Mouse (Mus musculus) liver, embryonic 11.5 days (tissue): Measurements from ENCODE around the gene Sema4f. TPM values are rescaled to one million over a fixed set of nuclear protein-coding genes. Genes with fewer than 3 reads are reported as not detected.

Source experiments
- ATAC-seq: fragments of 200-750 bp; cut with Nextera tagmentation; replicated peaks from 2 replicates; pipeline ENCODE4 v1.8.0; 2017; ENCODE audit warnings: moderate number of reproducible peaks, mild to moderate bottlenecking, moderate TSS enrichment, moderate library complexity; ENCODE audit not compliant: low FRiP score
- DNase-seq: peaks from one replicate; pipeline ENCODE4 v3.0.0-alpha.2; 2017; ENCODE audit warnings: low spot score
- H3K27ac ChIP-seq: fragments of 300-500 bp; sonication (generic); 2 replicates; pipeline ENCODE4 v1.5.1; 2014; ENCODE audit warnings: mild to moderate bottlenecking, low read depth, low read length, control low read depth
- H3K27me3 ChIP-seq: fragments of 300-500 bp; sonication (generic); replicated peaks from 2 replicates; pipeline ENCODE4 v1.6.1; 2014; ENCODE audit warnings: low read length, mixed read lengths; ENCODE audit not compliant: control insufficient read depth, insufficient read depth
- H3K36me3 ChIP-seq: fragments of 300-500 bp; sonication (generic); 2 replicates; pipeline ENCODE4 v1.6.1; 2014; ENCODE audit warnings: mild to moderate bottlenecking, low read length, moderate library complexity, mixed read lengths; ENCODE audit not compliant: control insufficient read depth, insufficient read depth
- H3K4me1 ChIP-seq: fragments of 300-500 bp; sonication (generic); replicated peaks from 2 replicates; pipeline ENCODE4 v1.6.1; 2014; ENCODE audit warnings: low read length, mixed read lengths; ENCODE audit not compliant: control insufficient read depth, insufficient read depth
- H3K4me2 ChIP-seq: fragments of 300-500 bp; sonication (generic); 2 replicates; pipeline ENCODE4 v1.6.1; 2014; ENCODE audit warnings: mild to moderate bottlenecking, control low read depth, moderate library complexity
- H3K4me3 ChIP-seq: fragments of 300-500 bp; sonication (generic); 2 replicates; pipeline ENCODE4 v1.5.1; 2014; ENCODE audit warnings: low read depth, low read length, control low read depth
- H3K9ac ChIP-seq: fragments of 300-500 bp; sonication (generic); 2 replicates; pipeline ENCODE4 v1.6.1; 2014; ENCODE audit warnings: low read depth, low read length, control low read depth
- H3K9me3 ChIP-seq: fragments of 300-500 bp; sonication (generic); 2 replicates; pipeline ENCODE4 v1.6.1; 2016; ENCODE audit warnings: low read length, inconsistent platforms, mixed read lengths; ENCODE audit not compliant: control insufficient read depth
- WGBS: fragments of 180-500 bp; shearing (Covaris S2); extraction: QIAGEN DNeasy Blood & Tissue Kit; methylation state at CpG from one replicate; pipeline ENCODE4 v1.1.7; 2014; 5-methylcytosine and 5-hydroxymethylcytosine counted together
- polyA plus RNA-seq: library from polyadenylated mRNA; unstranded; fragments of >200 nt; fragmentation: Nextera tagmentation; extraction: Ambion mirVana; gene quantifications from 2 replicates; pipeline ENCODE4 v1.2.1, GENCODE M21; 2014

Sema4f gene
- polyA plus RNA-seq, 1 experiment from 2014 or later = 0.14 TPM

DNA sequence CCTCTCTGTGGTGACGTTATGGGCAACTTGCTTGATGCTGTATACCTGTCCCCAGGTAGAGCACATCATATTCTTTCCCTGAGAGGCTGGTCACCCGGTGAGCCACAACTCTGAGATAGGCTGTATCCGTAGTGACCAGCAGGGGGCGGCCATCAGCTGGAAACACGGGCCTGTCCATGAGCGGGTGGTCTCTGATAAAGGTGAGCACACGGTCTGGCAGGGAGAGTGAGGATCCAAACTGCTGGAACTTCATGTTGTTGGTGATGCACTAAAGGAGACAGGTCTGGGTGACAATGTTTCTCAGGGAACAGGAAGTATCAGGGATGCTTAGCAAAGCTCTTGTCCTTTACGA lies 21.8 kb downstream of the Sema4f start:
- no peak; the same call in 1 of the 2 replicates for ATAC-seq
- WGBS = 16% methylated on average over 8 of the region's 8 CpGs

DNA sequence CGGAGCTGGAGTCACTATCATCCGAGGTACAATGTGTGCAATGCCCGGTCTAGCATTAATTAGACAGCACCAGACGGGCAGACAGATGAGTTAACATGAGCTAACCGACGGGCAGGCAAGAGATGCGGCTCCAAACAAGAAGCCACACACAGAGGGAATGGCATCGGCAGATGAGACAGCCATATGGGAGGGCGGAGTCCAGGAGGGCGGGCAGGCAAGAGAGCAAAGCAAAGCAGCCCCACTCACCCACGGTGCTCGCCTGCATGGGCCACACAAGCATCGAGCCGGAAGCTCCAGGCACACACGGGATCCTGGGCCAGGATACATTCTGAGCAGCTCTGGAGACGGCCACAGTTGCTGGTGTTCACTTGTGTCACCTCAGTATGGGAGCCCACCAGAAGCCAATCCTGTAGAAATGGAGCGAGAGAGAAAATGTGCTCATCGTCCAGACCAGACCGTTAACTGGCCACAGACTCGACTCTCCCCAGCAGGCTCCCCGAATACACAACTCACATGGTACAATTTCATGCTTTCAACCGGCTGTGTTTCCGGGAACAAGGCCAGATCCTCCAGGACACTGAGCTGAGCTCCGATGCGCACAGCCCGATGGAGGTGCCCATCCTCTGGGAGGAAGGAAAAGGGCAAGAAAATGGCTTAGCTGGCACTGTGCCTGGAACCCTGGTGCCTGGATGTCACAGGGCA lies 22.3 kb downstream of the Sema4f start:
- H3K4me3 ChIP-seq = no peak overlapping the region
- H3K4me2 ChIP-seq = no peak overlapping the region
- H3K9ac ChIP-seq = no peak overlapping the region
- DNase-seq = no peak
- no peak for ATAC-seq
- no peaks in the 10 kb centered on the region for H3K36me3 ChIP-seq
- no peaks in the 10 kb centered on the region for H3K27me3 ChIP-seq
- no peaks in the 10 kb centered on the region for H3K9me3 ChIP-seq
- H3K27ac ChIP-seq = no peak overlapping the region
- 71% methylated on average over 26 of the region's 26 CpGs for WGBS
- no peaks in the 10 kb centered on the region for H3K4me1 ChIP-seq

More for the DNA sequence above, 21.8 kb downstream of the Sema4f start:
- H3K27ac ChIP-seq = no peak overlapping the region
- no peaks in the 10 kb centered on the region for H3K4me1 ChIP-seq
- no peaks in the 10 kb centered on the region for H3K36me3 ChIP-seq
- H3K4me3 ChIP-seq = no peak overlapping the region
- H3K27me3 ChIP-seq = no peaks in the 10 kb centered on the region
- no peaks in the 10 kb centered on the region for H3K9me3 ChIP-seq
- no peak for DNase-seq
- H3K4me2 ChIP-seq = no peak overlapping the region
- no peak overlapping the region for H3K9ac ChIP-seq

DNA sequence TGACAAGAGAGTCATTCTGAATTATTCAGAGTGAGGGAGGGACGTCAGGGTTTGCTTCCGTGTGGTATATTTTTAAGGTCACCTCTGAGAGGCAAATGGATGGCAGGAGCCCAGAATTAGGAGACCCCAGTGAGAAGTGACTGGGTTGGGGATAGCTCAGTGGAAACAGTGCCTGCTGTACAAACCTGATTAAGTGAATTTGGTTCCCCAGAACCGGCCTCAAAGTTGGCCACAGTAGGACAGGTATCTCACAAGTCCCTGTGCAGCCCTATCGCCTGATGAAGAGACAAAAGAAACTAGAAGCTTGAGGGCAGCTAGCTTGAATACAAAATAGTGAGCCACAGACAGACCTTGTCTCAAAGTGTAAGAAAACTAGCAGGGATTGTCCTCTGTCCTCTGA lies 23.1 kb downstream of the Sema4f start:
- DNase-seq (no peak), ATAC-seq (no peak)
- H3K36me3 ChIP-seq = no peaks in the 10 kb centered on the region
- no peaks in the 10 kb centered on the region for H3K27me3 ChIP-seq
- H3K4me2 ChIP-seq = no peak overlapping the region
- H3K4me3 ChIP-seq = no peak overlapping the region
- no peak overlapping the region for H3K9ac ChIP-seq
- H3K9me3 ChIP-seq = no peaks in the 10 kb centered on the region
- no peaks in the 10 kb centered on the region for H3K4me1 ChIP-seq
- WGBS = 87% methylated on average over 4 of the region's 4 CpGs
- H3K27ac ChIP-seq = no peak overlapping the region

DNA sequence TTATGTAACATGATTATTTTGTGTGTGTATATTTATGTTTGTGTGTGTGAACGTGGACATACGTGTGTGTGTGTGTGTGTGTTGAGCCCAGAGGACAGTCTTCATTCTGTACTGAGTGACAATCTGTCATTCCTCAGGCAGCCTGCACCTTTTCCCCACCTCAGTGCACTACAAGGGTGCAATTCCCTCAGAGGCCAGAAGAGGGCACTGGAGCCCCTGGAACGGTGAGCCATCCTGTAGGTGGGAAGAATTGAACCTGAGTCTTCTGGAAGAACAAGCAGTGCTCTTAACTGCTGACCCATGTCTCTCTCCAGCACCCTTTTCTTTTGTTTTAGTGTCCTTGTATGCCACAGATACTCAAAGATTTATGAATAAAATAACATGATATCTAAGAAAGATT lies 23.7 kb downstream of the Sema4f start:
- Histone ChIP-seq H3K36me3 (no peaks in the 10 kb centered on the region), H3K4me2 (no peak overlapping the region), H3K9me3 (no peaks in the 10 kb centered on the region), H3K4me1 (no peaks in the 10 kb centered on the region), H3K27me3 (no peaks in the 10 kb centered on the region), H3K9ac (no peak overlapping the region), H3K4me3 (no peak overlapping the region), H3K27ac (no peak overlapping the region)
- ATAC-seq = no peak
- WGBS = 13% methylated on average over 3 of the region's 3 CpGs
- no peak for DNase-seq

DNA sequence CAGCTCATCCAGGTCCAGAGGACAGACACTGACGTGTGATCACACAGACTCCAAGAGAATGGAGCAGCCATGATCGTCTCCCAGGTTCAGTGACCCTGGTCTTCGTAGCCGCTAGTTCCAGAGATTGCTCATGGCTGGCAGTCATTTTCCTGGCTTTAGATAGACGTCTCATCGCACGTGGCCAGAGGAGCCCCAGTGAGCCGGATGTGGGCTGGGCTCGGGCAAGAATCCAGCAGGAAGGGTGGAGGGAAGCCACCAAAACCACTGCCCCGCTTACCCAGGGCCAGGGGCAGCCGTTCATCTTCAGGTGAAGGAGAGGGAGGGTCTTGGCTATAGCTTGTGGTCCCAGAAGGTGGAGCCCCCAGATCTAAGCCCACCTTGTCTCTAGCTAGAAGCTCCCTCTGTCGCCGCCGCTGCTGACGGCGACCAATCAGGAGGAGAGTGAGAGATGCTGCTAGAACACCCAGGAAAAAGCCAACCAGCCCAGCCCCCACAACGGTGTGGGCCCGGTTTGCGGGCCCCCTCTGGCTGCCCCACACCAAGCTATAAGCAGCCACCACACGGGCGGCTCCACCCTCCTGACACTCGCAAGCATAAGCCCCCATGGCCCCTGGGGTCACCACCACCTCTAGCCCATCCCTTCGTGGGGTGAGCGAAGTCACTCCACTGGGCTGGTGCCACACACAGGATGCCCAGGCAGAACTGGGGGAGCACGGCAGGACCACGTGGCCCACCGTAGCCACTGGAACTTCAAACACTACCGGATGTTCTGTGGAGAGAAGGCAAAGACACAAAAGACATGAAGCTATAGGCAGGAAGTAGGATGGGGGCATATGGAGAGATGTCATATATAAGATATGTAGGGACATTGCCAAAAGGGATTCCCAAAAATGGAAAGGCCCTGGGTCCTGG lies 26.0 kb downstream of the Sema4f start:
- DNase-seq (no peak), ATAC-seq (no peak)
- WGBS = 56% methylated on average over 28 of the region's 28 CpGs
- no peak overlapping the region for H3K9ac ChIP-seq
- H3K27me3 ChIP-seq = no peaks in the 10 kb centered on the region
- no peak overlapping the region for H3K27ac ChIP-seq
- no peaks in the 10 kb centered on the region for H3K36me3 ChIP-seq
- H3K9me3 ChIP-seq = no peaks in the 10 kb centered on the region
- peak overlapping the region; percentile 23; the same call in 1 of the 2 replicates for H3K4me2 ChIP-seq
- H3K4me3 ChIP-seq = no peak overlapping the region
- H3K4me1 ChIP-seq = no peaks in the 10 kb centered on the region

DNA sequence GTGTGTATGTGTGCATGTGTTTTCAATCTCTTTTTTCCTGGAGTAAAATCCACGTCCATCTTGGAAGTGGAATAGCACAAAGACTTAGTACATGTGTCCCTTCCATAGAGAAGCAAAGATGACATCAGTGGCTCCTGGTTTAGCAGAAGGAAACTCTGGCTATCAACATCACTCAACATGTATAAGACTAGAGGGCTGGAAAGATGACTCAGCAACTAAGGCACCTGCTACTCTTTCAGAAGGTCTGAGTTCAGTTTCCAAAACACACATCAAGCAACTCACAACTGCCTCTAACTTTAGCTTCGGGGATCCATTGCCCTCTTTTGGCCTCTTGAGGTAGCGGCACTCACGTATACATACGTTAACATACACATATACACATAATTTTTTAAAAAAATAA lies 28.3 kb downstream of the Sema4f start:
- H3K9ac ChIP-seq = no peak overlapping the region
- H3K4me3 ChIP-seq = no peak overlapping the region
- no peaks in the 10 kb centered on the region for H3K36me3 ChIP-seq
- no peaks in the 10 kb centered on the region for H3K4me1 ChIP-seq
- WGBS = 87% methylated on average over 5 of the region's 5 CpGs
- no peaks in the 10 kb centered on the region for H3K27me3 ChIP-seq
- no peak overlapping the region for H3K27ac ChIP-seq
- H3K9me3 ChIP-seq = no peaks in the 10 kb centered on the region
- DNase-seq (no peak), ATAC-seq (no peak)
- no peak overlapping the region for H3K4me2 ChIP-seq

DNA sequence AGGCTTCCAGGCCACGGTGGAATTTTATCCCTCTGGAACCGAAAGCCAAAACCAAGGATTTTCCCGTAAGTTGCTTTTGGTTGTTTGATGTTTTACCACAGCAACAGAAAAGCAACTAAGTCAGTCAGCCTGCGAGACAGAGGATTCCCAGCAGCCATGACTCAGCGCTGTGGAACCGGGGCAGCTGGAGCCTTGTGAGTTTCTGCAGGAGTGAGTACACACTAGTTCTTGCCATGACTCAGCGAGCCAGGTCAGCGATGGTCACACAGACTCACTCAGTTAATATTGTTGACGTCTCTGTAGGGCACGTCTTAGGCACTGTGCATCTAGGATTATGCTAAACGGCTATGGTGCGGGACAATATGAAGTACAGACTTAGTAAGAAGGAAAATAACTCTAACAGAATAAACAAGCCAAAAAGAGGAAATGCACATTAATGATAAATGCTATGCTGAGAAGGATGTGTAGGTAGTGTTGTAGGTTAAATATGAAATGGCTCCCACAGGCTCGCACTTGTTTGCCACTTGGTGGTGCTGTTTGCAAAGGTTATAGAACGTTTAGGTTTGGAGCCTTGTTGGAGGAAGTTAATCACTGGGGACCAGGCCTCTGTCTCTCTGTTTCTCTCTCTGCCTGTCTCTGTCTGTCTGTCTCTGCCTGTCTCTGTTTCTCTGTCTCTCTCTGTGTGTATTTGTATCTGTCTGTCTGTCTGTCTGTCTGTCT lies 30.3 kb downstream of the Sema4f start:
- no peak overlapping the region for H3K4me2 ChIP-seq
- H3K9ac ChIP-seq = no peak overlapping the region
- peaks cover 9% of the 10 kb centered on the region for H3K27me3 ChIP-seq
- 48% methylated on average over 14 of the region's 14 CpGs for WGBS
- H3K4me3 ChIP-seq = no peak overlapping the region
- no peaks in the 10 kb centered on the region for H3K36me3 ChIP-seq
- DNase-seq (no peak), ATAC-seq (peak; percentile 54)
- no peaks in the 10 kb centered on the region for H3K4me1 ChIP-seq
- no peak overlapping the region for H3K27ac ChIP-seq
- no peaks in the 10 kb centered on the region for H3K9me3 ChIP-seq

DNA sequence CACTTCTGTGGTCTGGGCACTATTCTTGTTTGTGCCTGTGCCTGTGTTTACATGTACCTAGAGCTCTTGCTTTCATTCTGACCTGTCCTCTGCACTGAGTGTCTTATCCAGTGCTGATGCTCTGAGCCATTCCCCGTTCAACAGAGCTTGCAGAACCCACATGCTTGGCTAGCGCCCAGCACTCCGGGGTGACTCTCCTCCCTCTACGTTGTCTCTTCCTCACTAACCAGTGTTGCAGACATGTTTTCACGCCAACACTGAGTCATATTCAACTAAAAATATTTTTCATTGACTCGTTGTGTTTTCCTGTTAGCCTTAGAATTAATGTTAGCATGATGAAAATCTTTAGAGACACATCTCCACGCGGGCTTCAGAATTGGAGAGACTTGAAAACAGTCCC lies 31.5 kb downstream of the Sema4f start:
- Histone ChIP-seq H3K36me3 (no peaks in the 10 kb centered on the region), H3K27me3 (peaks cover 9% of the 10 kb centered on the region), H3K4me1 (no peaks in the 10 kb centered on the region), H3K27ac (no peak overlapping the region), H3K4me3 (no peak overlapping the region), H3K9ac (no peak overlapping the region), H3K9me3 (no peaks in the 10 kb centered on the region), H3K4me2 (no peak overlapping the region)
- WGBS = 84% methylated on average over 8 of the region's 8 CpGs
- ATAC-seq = no peak
- DNase-seq = no peak
